Mouse (Mus musculus) thymus, adult 2 months (tissue): Measurements from ENCODE around the gene Asb10. TPM values are rescaled to one million over a fixed set of nuclear protein-coding genes. Genes with fewer than 3 reads are reported as not detected.

Experiments
- DNase-seq: peaks from one replicate; pipeline ENCODE4 v3.0.0; 2021
- H3K27ac ChIP-seq: fragments of 200-500 bp; 2 replicates; pipeline ENCODE4 v1.5.1; 2012; ENCODE audit warnings: low read length, control low read depth; ENCODE audit not compliant: control insufficient read depth, insufficient read depth
- H3K27me3 ChIP-seq: fragments of 200-500 bp; 2 replicates; pipeline ENCODE4 v1.6.1; 2012; ENCODE audit warnings: mild to moderate bottlenecking, low read length, moderate library complexity, mixed read lengths; ENCODE audit not compliant: control insufficient read depth, insufficient read depth
- H3K36me3 ChIP-seq: fragments of 200-500 bp; 2 replicates; pipeline ENCODE4 v1.6.1; 2012; ENCODE audit warnings: mild to moderate bottlenecking, low read length, moderate library complexity; ENCODE audit not compliant: control insufficient read depth, insufficient read depth
- H3K4me1 ChIP-seq: fragments of 200-500 bp; replicated peaks from 2 replicates; pipeline ENCODE4 v1.6.1; 2012; ENCODE audit warnings: low read length; ENCODE audit not compliant: control insufficient read depth, insufficient read depth
- H3K4me3 ChIP-seq: fragments of 200-500 bp; 2 replicates; pipeline ENCODE4 v1.5.1; 2012; ENCODE audit warnings: mild to moderate bottlenecking, low read length, control low read depth, moderate library complexity; ENCODE audit not compliant: control insufficient read depth, insufficient read depth
- CTCF ChIP-seq: fragments of 200-500 bp; IDR thresholded peaks from 2 replicates; pipeline ENCODE4 v1.5.1; 2012; ENCODE audit warnings: mild to moderate bottlenecking, control low read depth, low read length, moderate library complexity, borderline replicate concordance; ENCODE audit not compliant: control insufficient read depth, poor library complexity, insufficient read depth; ENCODE audit errors: extremely low read depth
- POLR2A ChIP-seq: fragments of 200-500 bp; IDR thresholded peaks from 2 replicates; pipeline ENCODE4 v1.6.1; 2012; ENCODE audit warnings: mild to moderate bottlenecking, low read length, control low read depth, moderate library complexity; ENCODE audit not compliant: control insufficient read depth, poor library complexity, insufficient read depth; ENCODE audit errors: extremely low read depth
- WGBS: fragments of 180-500 bp; shearing (Covaris S2); methylation state at CpG from one replicate; pipeline ENCODE4 v1.1.7; 2018; 5-methylcytosine and 5-hydroxymethylcytosine counted together
- polyA plus RNA-seq: library from polyadenylated mRNA; depleted of rRNA; stranded (reverse); fragments of >200 nt; gene quantifications from 2 replicates; pipeline ENCODE4 v1.2.3, GENCODE M21; 2012

Asb10 gene
- polyA plus RNA-seq, 1 experiment: 9.5 TPM

GRCm38 (mm10) chr5:24537618-24538017 is 3.2 kb downstream of the Asb10 start:
- TF ChIP-seq CTCF: no peak
- TF ChIP-seq POLR2A: no peak
- no peaks in the 10 kb centered on the region; the same call in 1 of the 2 replicates for H3K27me3 ChIP-seq
- WGBS: 88% methylated on average over 16 of the region's 16 CpGs
- H3K4me3 ChIP-seq: no peak overlapping the region
- no peak overlapping the region for H3K27ac ChIP-seq
- H3K36me3 ChIP-seq: no peaks in the 10 kb centered on the region
- H3K4me1 ChIP-seq: no peaks in the 10 kb centered on the region
- DNase-seq: no peak

GRCm38 (mm10) chr5:24536511-24536910 is 4.3 kb downstream of the Asb10 start:
- no peak for DNase-seq
- Histone ChIP-seq H3K27me3 (no peaks in the 10 kb centered on the region; the same call in 1 of the 2 replicates), H3K4me3 (no peak overlapping the region), H3K4me1 (no peaks in the 10 kb centered on the region), H3K27ac (no peak overlapping the region), H3K36me3 (no peaks in the 10 kb centered on the region)
- no peak for TF ChIP-seq POLR2A
- no peak for TF ChIP-seq CTCF
- WGBS: 90% methylated on average over 5 of the region's 5 CpGs

DNA sequence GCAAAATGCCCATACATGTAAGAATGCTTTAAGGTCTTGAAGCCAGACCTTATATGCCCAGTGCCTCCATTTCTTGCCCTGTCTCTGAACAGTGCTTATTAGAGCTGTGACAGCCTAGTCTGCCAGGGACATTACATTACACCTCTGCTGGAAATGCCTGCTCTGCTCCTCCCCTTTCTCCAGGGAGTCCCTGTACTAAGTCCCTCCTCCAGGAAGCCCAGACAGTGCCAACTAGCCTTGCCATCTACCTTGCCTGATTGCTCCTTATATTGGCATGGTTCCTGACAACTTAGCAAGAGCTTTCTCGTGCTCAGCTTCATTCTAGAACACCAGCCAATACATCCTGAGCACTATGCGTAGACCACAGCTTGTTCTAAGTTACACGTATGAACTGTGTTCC is 5.0 kb downstream of the Asb10 start:
- no peaks in the 10 kb centered on the region; the same call in 1 of the 2 replicates for H3K27me3 ChIP-seq
- no peaks in the 10 kb centered on the region for H3K36me3 ChIP-seq
- no peak for DNase-seq
- TF ChIP-seq POLR2A (no peak), CTCF (no peak)
- no peaks in the 10 kb centered on the region for H3K4me1 ChIP-seq
- H3K4me3 ChIP-seq: no peak overlapping the region
- WGBS: 87% methylated on average over 3 of the region's 3 CpGs
- no peak overlapping the region for H3K27ac ChIP-seq

GRCm38 (mm10) chr5:24534292-24534691 is 6.5 kb downstream of the Asb10 start:
- Histone ChIP-seq H3K4me1 (no peaks in the 10 kb centered on the region), H3K36me3 (no peaks in the 10 kb centered on the region), H3K27ac (no peak overlapping the region), H3K4me3 (no peak overlapping the region), H3K27me3 (no peaks in the 10 kb centered on the region; the same call in 1 of the 2 replicates)
- no peak for DNase-seq
- TF ChIP-seq POLR2A: no peak
- no peak for TF ChIP-seq CTCF
- 58% methylated on average over 5 of the region's 5 CpGs for WGBS

GRCm38 (mm10) chr5:24533391-24533790 is 7.4 kb downstream of the Asb10 start:
- no peaks in the 10 kb centered on the region; the same call in 1 of the 2 replicates for H3K27me3 ChIP-seq
- no peak for TF ChIP-seq POLR2A
- TF ChIP-seq CTCF: no peak
- no peak overlapping the region for H3K27ac ChIP-seq
- no peak overlapping the region for H3K4me3 ChIP-seq
- DNase-seq: no peak
- WGBS: 80% methylated on average over 11 of the region's 11 CpGs
- no peaks in the 10 kb centered on the region for H3K4me1 ChIP-seq
- no peaks in the 10 kb centered on the region for H3K36me3 ChIP-seq

GRCm38 (mm10) chr5:24530042-24530689 is 10.6 kb downstream of the Asb10 start:
- peaks cover 19% of the 10 kb centered on the region for H3K27me3 ChIP-seq
- TF ChIP-seq POLR2A (no peak), CTCF (peak; percentile 100)
- H3K27ac ChIP-seq: no peak overlapping the region
- WGBS: 20% methylated on average over 24 of the region's 24 CpGs
- no peak overlapping the region for H3K4me3 ChIP-seq
- 0 out of 2 replicates have a peak, but pooled peaks cover 3% of the 10 kb centered on the region for H3K4me1 ChIP-seq
- H3K36me3 ChIP-seq: no peaks in the 10 kb centered on the region
- peak; percentile 88 for DNase-seq

DNA sequence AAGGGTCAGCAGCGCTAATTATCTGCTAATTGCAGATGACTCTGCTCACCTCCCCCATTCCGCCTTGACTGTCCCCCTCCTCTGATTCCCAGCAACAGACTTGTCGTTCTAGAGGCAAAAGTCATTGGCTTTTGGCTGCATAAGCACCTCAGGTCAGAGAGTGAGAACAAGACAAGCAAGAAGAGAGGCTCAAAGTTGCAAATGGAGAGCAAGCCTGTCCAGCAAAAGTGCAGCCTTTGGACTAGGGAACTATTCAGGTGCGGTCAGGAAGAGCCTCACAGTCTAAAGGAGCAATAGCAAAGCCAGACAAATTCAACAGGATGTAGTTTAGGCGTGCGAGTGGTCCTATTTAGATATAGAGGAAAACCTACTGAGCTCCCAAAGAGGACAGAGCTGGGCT is 13.0 kb downstream of the Asb10 start:
- no peak for TF ChIP-seq CTCF
- no peak for TF ChIP-seq POLR2A
- Histone ChIP-seq H3K36me3 (no peaks in the 10 kb centered on the region), H3K27me3 (peaks cover 25% of the 10 kb centered on the region), H3K4me3 (no peak overlapping the region), H3K27ac (no peak overlapping the region), H3K4me1 (0 out of 2 replicates have a peak, but pooled peaks cover 3% of the 10 kb centered on the region)
- 32% methylated on average over 6 of the region's 6 CpGs for WGBS
- DNase-seq: no peak

DNA sequence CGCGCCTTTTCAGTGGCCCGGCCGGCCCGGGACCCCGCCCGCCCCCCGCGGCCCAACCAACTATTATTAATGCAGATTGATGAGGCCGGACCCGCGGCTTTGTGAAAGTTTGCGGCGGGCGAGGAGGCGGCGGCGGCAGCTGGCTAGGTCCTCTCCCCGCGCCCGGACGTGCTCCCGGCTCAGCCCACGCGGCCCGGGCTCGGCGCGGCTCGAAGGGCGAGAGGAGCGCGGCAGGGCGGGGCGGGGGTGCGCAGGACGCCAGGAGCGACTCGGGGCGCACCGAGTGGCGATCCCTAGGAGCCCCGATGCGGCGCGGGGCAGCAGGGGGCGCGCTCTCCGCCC is 13.9 kb downstream of the Asb10 start, which contains the start of gene Gbx1:
TSS of gene Gbx1 (minus strand) at position 314 of the 342 bp plus-strand sequence.
- TF ChIP-seq POLR2A (no peak), CTCF (no peak)
- Histone ChIP-seq H3K36me3 (no peaks in the 10 kb centered on the region), H3K4me3 (no peak within 1 kb of the TSS), H3K27ac (no peak within 1 kb of the TSS), H3K4me1 (0 out of 2 replicates have a peak, but pooled peaks cover 3% of the 10 kb centered on the region), H3K27me3 (peaks cover 27% of the 10 kb centered on the region)
- WGBS: 2% methylated on average over 37 of the region's 49 CpGs
- no peak for DNase-seq
